Mouse (Mus musculus) liver, adult (tissue): ENCODE measurements around the gene Nr3c2.
A peak's percentile ranks its signal among the peaks of the same experiment; 100 is the strongest.

Experiments
- GATA4 ChIP-seq: IDR thresholded peaks from 2 replicates; pipeline ENCODE4 v1.6.1; 2014; ENCODE audit warnings: mild to moderate bottlenecking, low read length; ENCODE audit not compliant: insufficient replicate concordance

The Nr3c2 gene

DNA sequence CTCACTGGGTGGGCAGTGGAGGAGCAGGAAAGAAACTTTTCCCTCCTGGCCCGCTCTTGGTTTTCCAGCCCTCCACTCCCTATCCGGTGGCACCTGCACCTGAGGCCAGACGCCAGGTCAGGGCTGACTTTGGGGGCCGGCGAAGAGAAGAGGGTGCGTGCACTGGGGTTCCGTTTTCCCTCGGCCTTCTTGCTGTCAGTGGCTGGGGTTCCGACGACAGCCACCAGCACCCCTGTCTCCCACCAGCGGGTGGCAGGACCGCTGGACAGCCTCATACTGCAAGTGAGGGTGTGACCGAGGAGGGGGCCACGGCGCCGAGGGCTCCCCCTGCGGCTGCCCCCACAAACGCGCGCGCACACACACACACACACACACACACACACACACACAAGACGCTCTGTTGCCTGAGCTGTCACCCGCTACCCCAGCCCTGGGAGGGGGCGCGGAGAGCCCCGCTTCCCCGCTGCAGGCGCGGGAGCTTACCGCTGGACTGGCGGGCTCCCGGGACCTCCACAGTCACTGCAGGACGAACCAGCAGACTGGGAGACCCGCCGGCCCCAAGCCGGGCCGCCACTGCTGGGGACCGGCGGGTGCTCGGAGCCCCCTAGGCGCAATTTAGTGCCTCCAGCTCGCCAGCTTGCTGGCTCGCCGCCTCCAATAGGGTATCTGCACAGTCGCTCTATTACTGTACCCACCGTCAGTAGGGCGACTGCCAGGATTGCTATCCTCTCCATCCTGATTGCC lies at the start of gene Nr3c2:
Nr3c2 (plus strand) TSS at position 32 of the 744 bp plus-strand sequence.
- no peak for TF ChIP-seq GATA4

- no peak for TF ChIP-seq GATA4
Observed at GRCm38 (mm10) chr8:76858534-76858933, 40.7 kb upstream of the Nr3c2 start.

DNA sequence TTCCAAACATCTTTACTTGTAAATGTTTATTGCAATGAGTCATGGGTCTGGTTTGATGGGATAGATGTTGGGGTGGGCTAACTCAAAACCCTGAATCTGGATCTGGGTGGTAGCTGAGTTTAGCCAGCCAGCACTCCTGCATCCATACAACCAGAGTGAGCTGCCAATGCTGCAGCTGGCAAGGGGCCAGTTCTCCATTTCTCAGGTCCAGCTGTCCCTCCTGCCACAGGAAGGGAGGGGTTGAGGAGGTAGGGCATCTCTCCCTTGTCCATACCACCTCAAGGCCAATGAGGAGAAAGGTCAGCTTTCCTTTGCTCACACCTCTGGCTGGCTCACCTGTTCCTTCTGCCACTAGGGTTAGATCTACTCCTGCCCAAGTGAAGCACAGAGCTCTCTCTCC lies 39.5 kb upstream of the Nr3c2 start:
- no peak for TF ChIP-seq GATA4

- no peak for TF ChIP-seq GATA4
Observed at GRCm38 (mm10) chr8:76863066-76863465, 36.2 kb upstream of the Nr3c2 start.

DNA sequence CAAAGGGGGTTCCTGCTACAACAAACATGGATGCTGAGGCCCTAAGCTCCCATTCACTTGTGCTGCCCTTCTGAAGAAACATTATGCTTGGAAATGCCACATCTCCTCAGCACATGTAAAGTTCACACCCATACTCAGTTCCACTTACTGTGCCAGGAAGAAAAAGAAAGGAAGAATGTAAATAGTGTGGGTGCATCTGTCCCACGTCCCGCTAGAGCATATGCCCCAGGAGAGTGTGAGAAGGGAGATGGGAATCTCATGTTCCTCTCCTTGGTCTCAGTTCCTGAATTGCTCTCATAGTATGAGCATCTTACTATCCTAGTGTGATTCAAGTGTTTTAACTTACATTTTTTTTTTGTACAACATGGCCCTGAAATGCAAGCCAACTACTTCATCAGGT lies 22.4 kb upstream of the Nr3c2 start:
- no peak for TF ChIP-seq GATA4

DNA sequence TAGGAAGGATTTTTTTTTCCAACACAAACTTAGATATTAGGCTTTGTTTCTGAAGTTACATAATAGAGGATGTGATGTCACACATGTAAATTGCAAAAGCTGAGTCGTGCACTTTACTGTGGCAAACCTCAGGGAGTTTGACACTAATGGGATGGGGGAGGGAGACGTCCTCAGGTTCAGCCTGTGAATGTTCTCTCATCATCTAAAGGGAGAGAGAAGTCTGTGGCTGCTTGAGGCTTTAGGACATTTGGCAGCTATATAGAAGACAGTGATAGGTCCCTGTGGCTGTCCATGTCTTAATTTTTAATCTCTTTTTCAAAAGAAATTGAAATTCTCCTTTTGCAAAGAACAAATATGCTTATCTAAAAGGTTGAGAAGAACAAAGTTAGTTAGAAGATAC lies 2.2 kb upstream of the Nr3c2 start:
- no peak for TF ChIP-seq GATA4

DNA sequence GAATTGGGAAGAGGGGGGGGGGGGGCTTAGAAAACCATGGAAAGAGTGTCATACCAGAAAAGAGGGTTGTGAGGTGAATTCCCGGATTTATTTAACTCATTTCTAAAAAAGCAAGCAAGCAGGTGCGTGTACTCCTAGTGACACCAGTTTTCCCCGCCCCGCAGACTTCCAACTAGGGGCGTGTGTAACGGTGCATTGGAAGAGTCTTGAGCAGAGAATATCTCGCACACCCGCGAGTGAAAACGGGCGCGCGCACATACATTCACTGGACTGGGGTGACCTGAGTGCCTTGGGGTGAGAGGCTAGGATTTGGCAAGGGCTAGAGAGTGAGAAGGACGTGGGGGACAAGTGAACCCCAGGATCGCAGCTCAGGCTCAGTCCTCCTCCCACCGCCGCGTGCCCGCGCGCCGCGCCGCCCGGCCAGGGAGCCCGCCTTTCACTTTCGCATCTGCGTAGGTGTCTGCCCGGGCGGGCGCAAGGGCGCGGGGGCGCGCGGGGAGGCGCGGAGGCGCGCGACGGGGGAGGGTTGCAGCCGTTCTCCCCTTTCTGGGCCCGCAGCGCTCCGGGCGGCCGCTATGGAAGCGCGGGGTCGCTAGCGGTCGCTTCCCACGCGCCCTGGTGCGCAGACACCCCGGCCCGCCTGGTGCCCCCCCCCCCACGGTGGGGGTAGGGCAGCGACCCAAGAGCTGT lies 376 bp upstream of the Nr3c2 start:
- TF ChIP-seq GATA4: peak; percentile 13; the same call in 1 of the 2 replicates

DNA sequence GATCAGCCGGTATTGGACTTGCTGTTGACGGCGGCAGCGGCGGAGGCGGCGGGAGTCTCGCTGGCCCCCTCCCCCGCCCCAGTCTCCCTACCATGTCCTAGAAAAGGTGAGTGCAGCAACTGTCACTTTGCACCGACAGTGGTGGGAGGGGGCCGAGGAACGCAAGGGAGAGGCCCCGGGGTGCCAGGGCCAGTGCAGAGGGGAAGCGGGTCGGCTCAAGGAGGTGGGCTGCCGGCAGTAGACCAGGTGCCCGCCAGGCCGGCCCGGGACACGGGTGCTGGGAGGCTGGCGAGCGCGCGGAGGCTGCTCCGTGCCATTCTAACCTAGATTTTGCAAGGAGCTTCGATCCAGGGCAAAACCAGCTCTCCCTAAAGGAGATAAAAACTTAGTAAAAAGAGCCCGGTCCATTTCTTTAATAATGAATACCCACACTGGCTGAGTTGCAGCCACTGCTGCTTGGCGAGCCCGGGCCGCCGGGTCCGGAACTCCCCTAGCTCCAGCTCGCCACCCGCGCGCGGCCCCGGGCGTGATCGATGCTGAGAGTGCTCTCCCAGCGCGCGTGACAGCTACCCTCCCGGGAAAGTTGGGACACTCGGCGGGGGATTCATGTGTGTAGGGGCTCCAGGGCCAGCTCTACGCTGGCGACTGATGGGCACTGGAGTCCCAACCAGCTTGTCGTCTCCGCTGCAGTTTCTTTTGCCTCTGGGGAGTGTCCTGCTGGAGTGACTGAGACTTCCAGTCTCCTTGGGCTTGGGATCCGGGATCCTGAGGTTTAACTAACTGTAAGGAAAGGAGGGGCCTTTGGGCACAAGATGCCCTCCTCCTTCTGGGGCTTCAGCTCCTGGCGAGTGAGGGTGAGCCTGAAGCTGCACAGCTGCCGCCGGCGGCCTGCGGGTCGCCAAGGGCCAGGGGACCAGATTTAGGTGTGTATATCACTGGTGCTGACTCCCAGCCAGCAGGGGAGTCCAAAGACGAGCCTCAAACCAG lies 1.2 kb downstream of the Nr3c2 start:
- TF ChIP-seq GATA4: no peak

- peak; percentile 9; the same call in 1 of the 2 replicates for TF ChIP-seq GATA4
Observed at GRCm38 (mm10) chr8:76901430-76902204, 2.4 kb downstream of the Nr3c2 start.

GRCm38 (mm10) chr8:76902205-76903078 lies 3.2 kb downstream of the Nr3c2 start:
- TF ChIP-seq GATA4: no peak

- TF ChIP-seq GATA4: no peak
Observed at GRCm38 (mm10) chr8:76911206-76911605, 12.0 kb downstream of the Nr3c2 start.

GRCm38 (mm10) chr8:76912678-76913077 lies 13.4 kb downstream of the Nr3c2 start:
- no peak for TF ChIP-seq GATA4

DNA sequence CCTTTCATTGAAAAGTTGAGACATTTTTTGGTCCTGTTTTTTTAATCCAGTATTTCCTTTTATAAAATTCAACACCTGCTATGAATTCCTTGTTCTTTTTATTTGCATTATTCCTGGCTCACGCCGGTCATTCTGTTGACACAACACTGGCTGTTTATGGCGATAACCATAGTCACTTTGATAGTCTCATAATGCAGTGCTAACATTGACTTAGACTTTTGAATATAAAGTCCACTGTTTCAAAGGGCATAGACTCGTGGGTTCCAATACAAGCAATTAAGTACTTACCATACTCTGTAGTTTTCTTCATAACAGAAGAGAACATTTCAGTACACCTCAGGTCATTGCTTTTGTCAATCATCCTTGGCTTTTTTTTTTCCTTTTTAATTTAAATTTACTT lies 14.0 kb downstream of the Nr3c2 start:
- no peak for TF ChIP-seq GATA4

GRCm38 (mm10) chr8:76915260-76915659 lies 16.0 kb downstream of the Nr3c2 start:
- TF ChIP-seq GATA4: no peak
